Mouse (Mus musculus) frontal cortex, adult 2 months (tissue): ENCODE measurements at regions not wholly inside any gene's neighbourhood (a gene's known extent, or its start where the extent isn't known, plus 50 kb on each side); places are given as distances from the start of the nearest gene placed in this dataset.
A peak's percentile ranks its signal among the peaks of the same experiment; 100 is the strongest.
"Not testable (repeated sequence)": the region's sequence is repeated elsewhere in the genome, so short reads cannot be mapped to it uniquely, and the experiment has no call there.

Experiments
- DNase-seq, 2 experiments: peaks; one replicate each; pipeline ENCODE4 v3.0.0; 2022; ENCODE audit warnings: low spot score in 1 of 2; ENCODE audit errors: extremely low spot score in 1 of 2

- no peak for DNase-seq
These were observed 76.2 kb upstream of the Gap43 start for GRCm38 (mm10) chr16:42416673-42417072.

GRCm38 (mm10) chr16:42412031-42412430 lies 71.6 kb upstream of the Gap43 start:
- not testable (repeated sequence) for DNase-seq

- peak; percentile 41 to 54 for DNase-seq
These were observed 56.1 kb upstream of the Gap43 start for GRCm38 (mm10) chr16:42396596-42396995.
